Comparison of ENCODE assay signal across 14 mouse cellular contexts in the genomic region with DNA sequence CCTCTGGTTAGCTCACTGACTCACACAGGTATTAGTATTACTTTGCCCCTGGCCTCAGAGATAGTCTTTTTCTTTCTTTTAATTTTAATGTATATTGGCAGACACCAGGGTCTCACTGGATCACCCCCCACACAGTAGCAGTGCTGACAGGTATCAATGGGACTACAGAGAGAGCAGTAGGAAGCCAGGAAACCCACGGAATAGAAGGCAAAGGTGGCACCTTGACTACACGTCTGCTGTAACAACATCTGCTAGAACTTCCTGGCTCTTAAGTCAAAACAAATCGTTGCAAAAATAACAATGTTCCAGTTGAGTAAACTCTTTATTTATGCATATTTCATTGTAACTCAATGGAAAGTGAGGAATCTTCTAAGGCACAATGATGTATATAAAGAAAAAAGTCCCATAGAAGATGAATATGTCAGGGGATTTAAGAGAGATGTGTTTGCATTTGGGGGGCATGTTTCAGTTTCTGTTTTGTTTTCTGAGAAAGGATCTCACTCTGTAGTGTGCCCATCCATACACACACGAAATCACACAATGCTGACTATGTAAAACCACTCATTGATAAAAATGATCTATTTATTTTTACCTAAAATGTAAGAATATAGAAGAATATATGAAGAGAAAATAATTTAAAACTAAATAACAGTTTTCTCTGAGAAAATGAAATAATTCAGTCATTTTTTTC.
"Had no signal": no experiment of that assay in that cellular context is flagged by ENCODE, and none has a peak within 500 bp of the region (broad histone marks: within the 10 kb centered on the region; RNA-seq: fewer than 3 reads in every experiment).

No protein-coding gene starts in this region.

- H3K9me3 ChIP-seq: limb, embryonic 13.5 days; midbrain, embryonic 12.5 days had no signal

- H3K9ac ChIP-seq: limb, embryonic 13.5 days; liver, embryonic 14.5 days; midbrain, embryonic 12.5 days had no signal

- H3K4me1 ChIP-seq: limb, embryonic 13.5 days; midbrain, embryonic 12.5 days had no signal

- ATAC-seq: midbrain, embryonic 16.5 days had no signal

- H3K4me3 ChIP-seq: limb, embryonic 13.5 days; midbrain, embryonic 12.5 days had no signal

- DNase-seq: kidney, adult 9 months; kidney, postnatal 36 days; layer of hippocampus, adult 9-11 months; left cerebral cortex, postnatal 4 days; lung, adult 18-20 months; right cerebral cortex, adult 18-20 months; right cerebral cortex, postnatal 25 days; thymus, postnatal 4 days had no signal

- H3K27me3 ChIP-seq: limb, embryonic 13.5 days; midbrain, embryonic 12.5 days had no signal

- H3K4me2 ChIP-seq: limb, embryonic 13.5 days; midbrain, embryonic 12.5 days had no signal

- H3K27ac ChIP-seq: kidney, postnatal 0 days; limb, embryonic 13.5 days; liver, embryonic 14.5 days; midbrain, embryonic 12.5 days; stomach, postnatal 0 days had no signal
